Mouse (Mus musculus) hematopoietic multipotent progenitor cell, adult 10-12 weeks (in vitro differentiated cells): ENCODE results near the gene Tle3. TPM values are rescaled to one million over a fixed set of nuclear protein-coding genes. Genes with fewer than 3 reads are reported as not detected.

ENCODE experiments used
- polyA plus RNA-seq: library from polyadenylated mRNA; stranded (reverse); fragments of >175 nt; gene quantifications from 2 replicates; pipeline ENCODE4 v1.2.3, GENCODE M21; 2012; ENCODE audit warnings: low replicate concordance

The Tle3 gene
- polyA plus RNA-seq = 286 and 471 TPM in 2 replicates

GRCm38 (mm10) chr9:61371755-61372509 lies at the start of gene Tle3:
Gene Tle3, plus strand, starts transcription at chr9:61372366.

